Mouse (Mus musculus): ENCODE data around the gene Myo16. TPM values are rescaled to one million over a fixed set of nuclear protein-coding genes. Genes with fewer than 3 reads are reported as not detected.

Myo16 gene
- polyA plus RNA-seq, 1 experiment = not detected

DNA sequence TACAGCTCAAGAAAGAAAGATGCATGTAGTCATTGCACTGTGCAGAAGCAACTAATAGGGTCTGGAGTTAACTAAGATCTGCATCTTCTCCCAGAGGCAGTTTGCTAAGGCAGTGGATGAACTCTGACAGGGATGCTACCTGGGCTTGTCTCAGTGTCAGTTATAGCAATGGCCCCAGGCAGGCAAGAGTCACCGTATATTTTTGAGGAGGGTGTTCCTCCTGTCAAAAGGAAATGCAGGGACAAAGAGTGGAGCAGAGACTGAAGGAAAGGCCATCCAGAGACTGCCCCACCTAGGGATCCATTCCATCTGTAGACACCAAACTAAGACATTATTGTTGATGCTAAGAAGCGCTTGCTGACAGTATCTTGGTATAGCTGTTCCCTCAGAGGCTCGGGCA lies 7.4 kb downstream of the Myo16 start:
- H3K4me1 ChIP-seq (ENCODE audit: control insufficient read depth, insufficient read depth, low read length) = no peaks in the 10 kb centered on the region
- H3K4me3 ChIP-seq (ENCODE audit: low read depth, low read length) = no peak overlapping the region
- H3K9me3 ChIP-seq (replicated peaks; ENCODE audit: control insufficient read depth, insufficient read depth, low read length, poor library complexity, severe bottlenecking) = no peaks in the 10 kb centered on the region
- H3K36me3 ChIP-seq (ENCODE audit: control insufficient read depth, insufficient read depth, low read length, poor library complexity, severe bottlenecking) = no peaks in the 10 kb centered on the region
- no peak overlapping the region for H3K9ac ChIP-seq (ENCODE audit: low read depth, poor library complexity, severe bottlenecking)
- TF ChIP-seq POLR2A (IDR thresholded peaks at IDR 0.05; ENCODE audit: insufficient read depth, low read length) (no peak), EP300 (IDR thresholded peaks at IDR 0.05; ENCODE audit: insufficient read depth, low read depth, low read length) (no peak), CTCF (IDR thresholded peaks at IDR 0.05; ENCODE audit: low read depth, low read length) (no peak)
- no peak overlapping the region for H3K27ac ChIP-seq (ENCODE audit: insufficient read depth, low read length)
- no peaks in the 10 kb centered on the region; the same call in 1 of the 2 replicates for H3K27me3 ChIP-seq (ENCODE audit: control insufficient read depth, insufficient read depth, low read length, poor library complexity, severe bottlenecking)

GRCm38 (mm10) chr8:10164959-10165358 lies 11.2 kb downstream of the Myo16 start:
- Histone ChIP-seq H3K36me3 (ENCODE audit: control insufficient read depth, insufficient read depth, low read length, poor library complexity, severe bottlenecking) (no peaks in the 10 kb centered on the region), H3K4me1 (ENCODE audit: control insufficient read depth, insufficient read depth, low read length) (no peaks in the 10 kb centered on the region), H3K4me3 (ENCODE audit: low read depth, low read length) (no peak overlapping the region), H3K9ac (ENCODE audit: low read depth, poor library complexity, severe bottlenecking) (no peak overlapping the region), H3K27ac (ENCODE audit: insufficient read depth, low read length) (no peak overlapping the region), H3K9me3 (replicated peaks; ENCODE audit: control insufficient read depth, insufficient read depth, low read length, poor library complexity, severe bottlenecking) (no peaks in the 10 kb centered on the region), H3K27me3 (ENCODE audit: control insufficient read depth, insufficient read depth, low read length, poor library complexity, severe bottlenecking) (no peaks in the 10 kb centered on the region)
- TF ChIP-seq EP300 (IDR thresholded peaks at IDR 0.05; ENCODE audit: insufficient read depth, low read depth, low read length) = no peak
- no peak for TF ChIP-seq CTCF (IDR thresholded peaks at IDR 0.05; ENCODE audit: low read depth, low read length)
- no peak for TF ChIP-seq POLR2A (IDR thresholded peaks at IDR 0.05; ENCODE audit: insufficient read depth, low read length)

GRCm38 (mm10) chr8:10168326-10168725 lies 14.6 kb downstream of the Myo16 start:
- no peak overlapping the region for H3K4me3 ChIP-seq (ENCODE audit: low read depth, low read length)
- H3K4me1 ChIP-seq (ENCODE audit: control insufficient read depth, insufficient read depth, low read length) = no peaks in the 10 kb centered on the region
- H3K9me3 ChIP-seq (replicated peaks; ENCODE audit: control insufficient read depth, insufficient read depth, low read length, poor library complexity, severe bottlenecking) = no peaks in the 10 kb centered on the region
- no peak overlapping the region for H3K9ac ChIP-seq (ENCODE audit: low read depth, poor library complexity, severe bottlenecking)
- no peaks in the 10 kb centered on the region for H3K36me3 ChIP-seq (ENCODE audit: control insufficient read depth, insufficient read depth, low read length, poor library complexity, severe bottlenecking)
- H3K27ac ChIP-seq (ENCODE audit: insufficient read depth, low read length) = no peak overlapping the region
- H3K27me3 ChIP-seq (ENCODE audit: control insufficient read depth, insufficient read depth, low read length, poor library complexity, severe bottlenecking) = no peaks in the 10 kb centered on the region
- no peak for TF ChIP-seq CTCF (IDR thresholded peaks at IDR 0.05; ENCODE audit: low read depth, low read length)
- TF ChIP-seq EP300 (IDR thresholded peaks at IDR 0.05; ENCODE audit: insufficient read depth, low read depth, low read length) = no peak
- no peak for TF ChIP-seq POLR2A (IDR thresholded peaks at IDR 0.05; ENCODE audit: insufficient read depth, low read length)

GRCm38 (mm10) chr8:10169894-10170293 lies 16.2 kb downstream of the Myo16 start:
- Histone ChIP-seq H3K36me3 (ENCODE audit: control insufficient read depth, insufficient read depth, low read length, poor library complexity, severe bottlenecking) (no peaks in the 10 kb centered on the region), H3K9me3 (replicated peaks; ENCODE audit: control insufficient read depth, insufficient read depth, low read length, poor library complexity, severe bottlenecking) (no peaks in the 10 kb centered on the region), H3K27me3 (ENCODE audit: control insufficient read depth, insufficient read depth, low read length, poor library complexity, severe bottlenecking) (no peaks in the 10 kb centered on the region), H3K4me3 (ENCODE audit: low read depth, low read length) (no peak overlapping the region), H3K4me1 (ENCODE audit: control insufficient read depth, insufficient read depth, low read length) (no peaks in the 10 kb centered on the region), H3K9ac (ENCODE audit: low read depth, poor library complexity, severe bottlenecking) (no peak overlapping the region), H3K27ac (ENCODE audit: insufficient read depth, low read length) (no peak overlapping the region)
- no peak for TF ChIP-seq EP300 (IDR thresholded peaks at IDR 0.05; ENCODE audit: insufficient read depth, low read depth, low read length)
- TF ChIP-seq POLR2A (IDR thresholded peaks at IDR 0.05; ENCODE audit: insufficient read depth, low read length) = no peak
- TF ChIP-seq CTCF (IDR thresholded peaks at IDR 0.05; ENCODE audit: low read depth, low read length) = no peak

DNA sequence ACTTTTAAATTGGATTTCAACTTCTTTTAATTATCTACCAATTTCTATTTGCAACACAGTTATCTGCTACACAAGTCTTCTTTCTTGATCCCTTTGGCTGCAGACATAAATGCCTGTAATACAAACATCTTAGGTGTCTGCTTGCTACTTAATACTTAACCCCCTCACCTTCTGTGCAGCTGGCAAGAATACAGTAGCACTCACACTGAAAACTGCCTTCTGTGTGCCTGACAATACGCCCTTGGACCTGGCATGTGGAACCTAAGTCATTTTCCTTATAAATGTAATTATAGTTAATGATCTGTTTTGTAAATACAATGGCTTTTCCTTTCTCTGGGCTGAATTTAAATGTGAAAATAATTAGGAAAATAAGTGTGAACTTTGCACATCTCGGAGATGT lies 17.6 kb downstream of the Myo16 start:
- no peak overlapping the region for H3K4me3 ChIP-seq (ENCODE audit: low read depth, low read length)
- H3K36me3 ChIP-seq (ENCODE audit: control insufficient read depth, insufficient read depth, low read length, poor library complexity, severe bottlenecking) = no peaks in the 10 kb centered on the region
- TF ChIP-seq EP300 (IDR thresholded peaks at IDR 0.05; ENCODE audit: insufficient read depth, low read depth, low read length) = no peak
- TF ChIP-seq CTCF (IDR thresholded peaks at IDR 0.05; ENCODE audit: low read depth, low read length) = no peak
- no peak for TF ChIP-seq POLR2A (IDR thresholded peaks at IDR 0.05; ENCODE audit: insufficient read depth, low read length)
- H3K4me1 ChIP-seq (ENCODE audit: control insufficient read depth, insufficient read depth, low read length) = peaks cover 3% of the 10 kb centered on the region
- no peak overlapping the region for H3K9ac ChIP-seq (ENCODE audit: low read depth, poor library complexity, severe bottlenecking)
- H3K27ac ChIP-seq (ENCODE audit: insufficient read depth, low read length) = no peak overlapping the region
- no peaks in the 10 kb centered on the region for H3K27me3 ChIP-seq (ENCODE audit: control insufficient read depth, insufficient read depth, low read length, poor library complexity, severe bottlenecking)
- H3K9me3 ChIP-seq (replicated peaks; ENCODE audit: control insufficient read depth, insufficient read depth, low read length, poor library complexity, severe bottlenecking) = no peaks in the 10 kb centered on the region

DNA sequence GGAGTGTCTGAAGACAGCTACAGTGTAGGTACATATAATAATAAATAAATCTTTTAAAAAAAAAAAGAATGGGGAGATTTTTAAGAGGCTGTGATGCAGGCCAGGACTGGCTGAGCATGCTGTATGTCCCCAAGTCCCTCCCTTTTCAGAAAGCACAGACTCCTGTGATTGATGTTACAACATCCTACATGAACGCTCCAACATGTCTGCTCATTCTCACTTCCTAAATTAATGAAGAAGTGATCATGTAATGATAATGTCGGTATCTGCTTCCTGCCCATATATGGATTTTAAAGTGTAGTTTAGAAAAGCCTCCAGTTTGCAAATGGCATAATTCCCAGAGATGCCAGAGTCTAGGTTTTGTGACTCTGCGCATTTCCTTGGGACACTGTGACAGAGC lies 18.6 kb downstream of the Myo16 start:
- H3K27ac ChIP-seq (ENCODE audit: insufficient read depth, low read length) = no peak overlapping the region
- H3K36me3 ChIP-seq (ENCODE audit: control insufficient read depth, insufficient read depth, low read length, poor library complexity, severe bottlenecking) = no peaks in the 10 kb centered on the region
- no peaks in the 10 kb centered on the region for H3K27me3 ChIP-seq (ENCODE audit: control insufficient read depth, insufficient read depth, low read length, poor library complexity, severe bottlenecking)
- TF ChIP-seq POLR2A (IDR thresholded peaks at IDR 0.05; ENCODE audit: insufficient read depth, low read length) (no peak), EP300 (IDR thresholded peaks at IDR 0.05; ENCODE audit: insufficient read depth, low read depth, low read length) (no peak), CTCF (IDR thresholded peaks at IDR 0.05; ENCODE audit: low read depth, low read length) (no peak)
- H3K4me3 ChIP-seq (ENCODE audit: low read depth, low read length) = no peak overlapping the region
- no peak overlapping the region for H3K9ac ChIP-seq (ENCODE audit: low read depth, poor library complexity, severe bottlenecking)
- H3K4me1 ChIP-seq (ENCODE audit: control insufficient read depth, insufficient read depth, low read length) = peaks cover 3% of the 10 kb centered on the region
- H3K9me3 ChIP-seq (replicated peaks; ENCODE audit: control insufficient read depth, insufficient read depth, low read length, poor library complexity, severe bottlenecking) = no peaks in the 10 kb centered on the region

Measured in ES-Bruce4 (cell line).